8 mouse cellular contexts compared by ENCODE assay signal in genomic region chr17:56935363-56936131, GRCm38 (mm10). TPM values are rescaled to one million over a fixed set of nuclear protein-coding genes. Genes with fewer than 3 reads are reported as not detected.
A peak's percentile ranks its signal among the peaks of the same experiment; 100 is the strongest.
DNase-seq lines count a peak whose midpoint lies in the region; ATAC-seq lines count a peak whose summit lies in the region.

Gene Mllt1, minus strand, starts transcription at chr17:56935415.

- peak within 1 kb of the TSS; percentile 95 for H3K4me2 ChIP-seq in hindbrain, embryonic 16.5 days (ENCODE audit: low read length)

- peaks cover 19% of the 10 kb centered on the region for H3K4me1 ChIP-seq in hindbrain, embryonic 16.5 days (ENCODE audit: control insufficient read depth, insufficient read depth, low read depth, low read length)

- H3K4me3 ChIP-seq in hindbrain, embryonic 16.5 days (ENCODE audit: low read length), result peak within 1 kb of the TSS; percentile 93
- peak within 1 kb of the TSS; percentile 54 for H3K4me3 ChIP-seq in macrophage (ENCODE audit: inconsistent target)

- peak within 1 kb of the TSS; percentile 88 for H3K27ac ChIP-seq in hindbrain, embryonic 16.5 days (ENCODE audit: low read depth, low read length)
- no peak within 1 kb of the TSS for H3K27ac ChIP-seq in macrophage

- ATAC-seq in hindbrain, embryonic 16.5 days, result peak; percentile 97

- H3K36me3 ChIP-seq in hindbrain, embryonic 16.5 days (ENCODE audit: control insufficient read depth, insufficient read depth, low read length), result no peaks in the 10 kb centered on the region
- H3K36me3 ChIP-seq in macrophage (ENCODE audit: inconsistent target), result no peaks in the 10 kb centered on the region

- H3K9ac ChIP-seq in hindbrain, embryonic 16.5 days (ENCODE audit: low read depth, low read length), result peak within 1 kb of the TSS; percentile 95

- H3K27me3 ChIP-seq in hindbrain, embryonic 16.5 days (replicated peaks; ENCODE audit: control insufficient read depth, insufficient read depth, low read length), result no peaks in the 10 kb centered on the region

- 3% methylated on average over 62 of the region's 76 CpGs for WGBS in hindbrain, embryonic 16.5 days
- WGBS in macrophage (ENCODE audit: missing documents), result 8% methylated on average over 71 of the region's 76 CpGs

- peak; percentile 94 for DNase-seq in WW6 (ENCODE audit: low read depth, low spot score)
- DNase-seq in cerebellum, postnatal 4 days (ENCODE audit: low spot score in 2 of 2), result peak; percentile 99 to 100
- peak; percentile 99 for DNase-seq in gastrocnemius, adult 18-20 months (ENCODE audit: low spot score)
- DNase-seq in left cerebral cortex, adult 18-20 months (ENCODE audit: low spot score in 2 of 2), result peak; percentile 99
- peak; percentile 99 for DNase-seq in right cerebral cortex, adult 18-20 months
- DNase-seq in urinary bladder, postnatal 10 days (ENCODE audit: low spot score), result peak; percentile 98

- H3K79me2 ChIP-seq in macrophage (ENCODE audit: inconsistent target), result peaks cover 44% of the 10 kb centered on the region; the same call in 1 of the 2 replicates

- H3K9me3 ChIP-seq in hindbrain, embryonic 16.5 days (ENCODE audit: control insufficient read depth, low read length), result no peaks in the 10 kb centered on the region

RNA-seq across cellular contexts. Expression of gene Mllt1, which starts in this region (rescaled TPM):
- total RNA-seq in gastrocnemius, adult 18-20 months (2021), result 10 to 100 TPM; 22.0 to 22.2 TPM
- 58.2 and 82.3 TPM in 2 replicates for polyA plus RNA-seq in hindbrain, embryonic 16.5 days (2015; fragmentation: Nextera tagmentation; extraction: Ambion mirVana)
- total RNA-seq in left cerebral cortex, adult 18-20 months (2021), result 10 to 100 TPM; 86.7 to 95.8 TPM
- total RNA-seq in macrophage (2018; cell fraction: chromatin; rRNA removed), result 10 to 100 TPM in 24 of 26 experiments, 1 to 10 TPM in 2; 8.0 to 38.7 (median 24.4) TPM
- 10 to 100 TPM; 11.8 to 18.4 (median 16.1) TPM for total RNA-seq in macrophage (2018; cell fraction: cytosol; rRNA removed)
- 10 to 100 TPM in 23 of 26 experiments, 1 to 10 TPM in 3; 9.1 to 24.6 (median 16.5) TPM for total RNA-seq in macrophage (2018; cell fraction: nucleus; rRNA removed)
- polyA plus RNA-seq in macrophage (2018), result 12.6 to 16.0 TPM (median 13.0 TPM) in 3 replicates
